Mouse (Mus musculus) stomach, embryonic 15.5 days (tissue): ENCODE data around the gene Chpf2. TPM values are rescaled to one million over a fixed set of nuclear protein-coding genes. Genes with fewer than 3 reads are reported as not detected.

Source experiments
- ATAC-seq: fragments of 200-750 bp; cut with Nextera tagmentation; 2 replicates; pipeline ENCODE4 v1.8.0; 2017; ENCODE audit warnings: low read depth, moderate number of reproducible peaks, moderate TSS enrichment; ENCODE audit not compliant: insufficient read depth, low FRiP score
- H3K27ac ChIP-seq: fragments of 300-500 bp; sonication (generic); 2 replicates; pipeline ENCODE4 v1.5.1; 2015; ENCODE audit warnings: mild to moderate bottlenecking, inconsistent platforms
- H3K27me3 ChIP-seq: fragments of 300-500 bp; sonication (generic); replicated peaks from 2 replicates; pipeline ENCODE4 v1.6.1; 2015; ENCODE audit warnings: inconsistent platforms
- H3K36me3 ChIP-seq: fragments of 300-500 bp; sonication (generic); 2 replicates; pipeline ENCODE4 v1.6.1; 2015; ENCODE audit warnings: inconsistent platforms
- H3K4me1 ChIP-seq: fragments of 300-500 bp; sonication (generic); 2 replicates; pipeline ENCODE4 v1.6.1; 2015; ENCODE audit warnings: inconsistent platforms
- H3K4me2 ChIP-seq: fragments of 300-500 bp; sonication (generic); 2 replicates; pipeline ENCODE4 v1.6.1; 2015; ENCODE audit warnings: mild to moderate bottlenecking, inconsistent platforms
- H3K4me3 ChIP-seq: fragments of 300-500 bp; sonication (generic); replicated peaks from 2 replicates; pipeline ENCODE4 v1.5.1; 2015; ENCODE audit warnings: inconsistent platforms
- H3K9ac ChIP-seq: fragments of 300-500 bp; sonication (generic); 2 replicates; pipeline ENCODE4 v1.6.1; 2015; ENCODE audit warnings: inconsistent platforms
- H3K9me3 ChIP-seq: fragments of 300-500 bp; sonication (generic); 2 replicates; pipeline ENCODE4 v1.6.1; 2016; ENCODE audit warnings: inconsistent platforms
- WGBS: fragments of 180-500 bp; shearing (Covaris S2); methylation state at CpG from one replicate; pipeline ENCODE4 v1.1.7; 2015; 5-methylcytosine and 5-hydroxymethylcytosine counted together
- polyA plus RNA-seq: library from polyadenylated mRNA; unstranded; fragments of >200 nt; fragmentation: Nextera tagmentation; extraction: Ambion mirVana; gene quantifications from 2 replicates; pipeline ENCODE4 v1.2.1, GENCODE M21; 2015

Gene Chpf2
- polyA plus RNA-seq, 1 experiment from 2014 or later = 18.6 TPM

DNA sequence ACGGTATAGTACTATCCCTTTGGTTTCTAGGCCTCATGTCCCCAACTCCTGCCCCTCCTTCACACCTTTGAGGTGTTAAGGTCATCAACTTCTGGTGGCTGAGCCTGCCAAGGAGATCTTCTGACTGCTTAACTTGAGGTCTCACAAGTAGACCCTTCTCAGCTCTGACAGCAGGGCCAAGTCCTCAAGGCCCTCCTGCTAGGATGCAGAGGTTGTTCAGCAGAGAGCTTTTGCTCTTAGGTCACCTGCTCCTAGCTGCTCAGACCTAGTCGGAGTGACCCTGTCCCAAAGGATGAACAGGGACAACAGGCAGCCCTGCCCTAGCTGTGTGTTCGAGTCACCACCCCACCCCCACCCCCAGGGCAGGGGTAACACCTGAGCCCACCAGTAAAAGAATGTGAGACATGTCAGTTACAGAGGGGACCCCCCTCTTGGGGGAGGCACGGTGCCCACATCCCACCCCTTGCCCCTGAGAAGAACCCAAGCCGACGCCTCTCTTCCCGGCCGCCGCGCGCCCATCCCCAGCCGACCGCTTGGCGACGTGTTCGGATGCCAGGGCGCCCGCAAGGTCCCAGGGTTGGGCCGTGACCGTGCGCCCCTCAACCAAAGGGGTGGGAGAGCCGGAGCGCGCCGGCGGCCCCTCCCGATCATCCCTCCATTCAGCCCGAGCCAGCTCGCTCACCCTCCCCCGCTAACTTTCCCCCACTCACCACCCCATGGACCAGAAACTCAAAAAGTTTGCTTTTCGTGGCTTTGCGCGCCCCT, 14.7 kb downstream of the Chpf2 start:
- Histone ChIP-seq H3K4me2 (peak overlapping the region; percentile 91), H3K4me3 (peak overlapping the region; percentile 64), H3K9me3 (no peaks in the 10 kb centered on the region), H3K9ac (peak overlapping the region; percentile 70), H3K36me3 (no peaks in the 10 kb centered on the region), H3K4me1 (peaks cover 62% of the 10 kb centered on the region), H3K27ac (peak overlapping the region; percentile 99), H3K27me3 (no peaks in the 10 kb centered on the region)
- no peak for ATAC-seq
- WGBS = 1% methylated on average over 33 of the region's 33 CpGs

- H3K36me3 ChIP-seq = no peaks in the 10 kb centered on the region
- H3K4me1 ChIP-seq = peaks cover 59% of the 10 kb centered on the region
- ATAC-seq = peak; percentile 29; the same call in 1 of the 2 replicates
- under 1% methylated on average over 70 of the region's 73 CpGs for WGBS
- H3K9ac ChIP-seq = peak overlapping the region; percentile 70
- H3K27me3 ChIP-seq = no peaks in the 10 kb centered on the region
- peak overlapping the region; percentile 64 for H3K4me3 ChIP-seq
- H3K9me3 ChIP-seq = no peaks in the 10 kb centered on the region
- peak overlapping the region; percentile 99 for H3K27ac ChIP-seq
- H3K4me2 ChIP-seq = peak overlapping the region; percentile 91
Measured at GRCm38 (mm10) chr5:24601911-24602750, 15.6 kb downstream of the Chpf2 start.

- H3K4me2 ChIP-seq = peak overlapping the region; percentile 91
- H3K4me3 ChIP-seq = peak overlapping the region; percentile 64
- H3K9me3 ChIP-seq = no peaks in the 10 kb centered on the region
- peak; percentile 59 for ATAC-seq
- H3K36me3 ChIP-seq = no peaks in the 10 kb centered on the region
- peak overlapping the region; percentile 70 for H3K9ac ChIP-seq
- peak overlapping the region; percentile 99 for H3K27ac ChIP-seq
- H3K4me1 ChIP-seq = peaks cover 56% of the 10 kb centered on the region
- WGBS = under 1% methylated on average over 16 of the region's 16 CpGs
- no peaks in the 10 kb centered on the region for H3K27me3 ChIP-seq
Measured at GRCm38 (mm10) chr5:24602751-24603343, 16.3 kb downstream of the Chpf2 start.

- Histone ChIP-seq H3K4me2 (peak overlapping the region; percentile 91), H3K4me1 (peaks cover 49% of the 10 kb centered on the region), H3K36me3 (no peaks in the 10 kb centered on the region), H3K9me3 (no peaks in the 10 kb centered on the region), H3K27ac (peak overlapping the region; percentile 99), H3K9ac (peak overlapping the region; percentile 70; the same call in 1 of the 2 replicates), H3K4me3 (peak overlapping the region; percentile 64; the same call in 1 of the 2 replicates), H3K27me3 (no peaks in the 10 kb centered on the region)
- ATAC-seq = no peak
- WGBS = 57% methylated on average over 8 of the region's 8 CpGs
Measured at GRCm38 (mm10) chr5:24603431-24604010, 17.0 kb downstream of the Chpf2 start.

DNA sequence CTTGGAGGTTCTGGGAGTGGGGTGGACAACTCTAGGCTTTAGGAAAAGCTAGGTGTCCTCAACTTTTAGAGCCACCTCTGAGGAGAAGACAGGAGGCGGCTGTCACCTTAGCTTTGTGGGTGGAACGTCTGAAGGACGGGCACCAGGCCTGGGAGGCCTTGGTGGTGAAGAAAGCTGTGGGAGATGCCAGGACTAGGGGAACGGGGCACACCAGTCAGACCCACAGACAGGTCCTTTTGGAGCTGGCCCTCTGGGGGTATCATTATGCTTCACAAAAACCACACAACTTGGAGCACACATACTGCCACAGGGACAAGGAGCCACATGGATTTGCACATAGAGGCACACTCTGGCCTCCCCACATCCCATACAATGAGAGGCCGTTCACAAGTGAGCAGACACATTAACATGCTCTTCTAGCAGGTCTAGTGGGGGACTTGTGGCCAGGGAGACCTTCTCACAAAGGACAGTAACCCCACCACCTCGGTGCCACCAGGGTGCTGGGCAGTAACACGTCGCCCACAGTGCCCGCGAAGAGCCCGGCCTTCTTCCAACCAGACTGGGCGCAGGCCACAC, 17.6 kb downstream of the Chpf2 start:
- Histone ChIP-seq H3K36me3 (no peaks in the 10 kb centered on the region), H3K4me2 (peak overlapping the region; percentile 91), H3K9ac (peak overlapping the region; percentile 51), H3K4me3 (peak overlapping the region; percentile 64), H3K9me3 (no peaks in the 10 kb centered on the region), H3K4me1 (peaks cover 43% of the 10 kb centered on the region), H3K27ac (peak overlapping the region; percentile 99), H3K27me3 (no peaks in the 10 kb centered on the region)
- 21% methylated on average over 12 of the region's 12 CpGs for WGBS
- no peak for ATAC-seq

- H3K9ac ChIP-seq = peak overlapping the region; percentile 51
- no peaks in the 10 kb centered on the region for H3K27me3 ChIP-seq
- no peaks in the 10 kb centered on the region for H3K36me3 ChIP-seq
- no peaks in the 10 kb centered on the region for H3K9me3 ChIP-seq
- 1% methylated on average over 44 of the region's 46 CpGs for WGBS
- H3K4me3 ChIP-seq = peak overlapping the region; percentile 64
- ATAC-seq = peak; percentile 67
- H3K4me2 ChIP-seq = peak overlapping the region; percentile 91
- H3K27ac ChIP-seq = peak overlapping the region; percentile 99
- H3K4me1 ChIP-seq = peaks cover 41% of the 10 kb centered on the region
Measured at GRCm38 (mm10) chr5:24604656-24605100, 18.1 kb downstream of the Chpf2 start.

DNA sequence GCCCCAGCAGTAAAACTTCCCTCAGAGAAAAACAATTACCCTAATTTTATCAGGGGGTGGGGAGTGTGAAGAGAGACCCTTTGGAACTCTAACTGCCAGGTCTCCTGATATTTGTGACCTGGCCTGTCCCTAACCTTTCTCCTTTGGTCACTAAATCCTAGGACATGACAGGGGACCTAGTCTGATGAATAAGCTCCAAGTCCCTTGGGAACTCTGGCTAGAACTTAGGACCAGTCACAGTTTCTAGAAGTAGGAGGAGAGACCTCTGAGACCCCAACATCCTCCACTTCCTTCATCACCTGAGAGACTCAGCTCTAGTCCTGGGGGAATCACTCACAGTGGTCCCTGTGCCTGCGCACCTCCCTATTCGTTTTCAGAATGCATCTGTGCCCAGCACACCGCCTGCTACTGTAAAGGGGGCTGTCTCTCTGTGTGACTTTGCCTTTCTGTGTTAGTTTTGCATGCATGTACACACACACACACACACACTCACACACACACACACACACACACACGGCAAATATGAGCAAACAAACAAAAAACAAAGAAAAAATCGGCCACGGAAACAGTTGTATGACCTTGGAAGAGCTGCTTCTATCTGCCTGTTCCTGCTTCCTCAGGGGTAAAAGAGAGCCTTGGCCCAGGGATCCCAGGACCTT, 18.9 kb downstream of the Chpf2 start:
- Histone ChIP-seq H3K36me3 (no peaks in the 10 kb centered on the region), H3K27me3 (no peaks in the 10 kb centered on the region), H3K9me3 (no peaks in the 10 kb centered on the region), H3K4me2 (peak overlapping the region; percentile 91), H3K27ac (peak overlapping the region; percentile 99), H3K4me1 (peaks cover 42% of the 10 kb centered on the region), H3K9ac (no peak overlapping the region), H3K4me3 (peak overlapping the region; percentile 64)
- no peak for ATAC-seq
- 10% methylated on average over 6 of the region's 6 CpGs for WGBS

- Histone ChIP-seq H3K4me2 (peak overlapping the region; percentile 91), H3K4me1 (peaks cover 35% of the 10 kb centered on the region)
- 25% methylated on average over 14 of the region's 14 CpGs for WGBS
Measured at GRCm38 (mm10) chr5:24605980-24606665, 19.6 kb downstream of the Chpf2 start.

DNA sequence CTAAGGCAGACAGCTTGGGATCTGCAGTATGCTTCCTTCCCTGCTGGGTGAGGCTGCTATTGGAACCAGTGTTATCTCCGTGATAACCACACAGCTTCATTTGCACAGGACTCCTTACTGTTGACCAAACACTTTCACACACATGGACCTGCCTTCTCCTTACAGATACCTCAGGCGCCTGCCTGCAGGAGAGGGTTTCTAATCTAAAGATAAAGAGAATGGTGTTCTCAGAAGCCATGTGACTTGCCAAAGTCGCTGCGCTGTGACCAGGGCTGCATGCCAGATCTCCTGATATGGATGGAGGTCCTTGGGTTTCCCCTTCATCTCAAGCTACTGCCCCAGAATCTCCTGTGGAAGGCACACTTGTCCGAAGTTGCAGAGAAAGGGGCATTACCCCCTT, 22.8 kb downstream of the Chpf2 start:
- Histone ChIP-seq H3K27ac (no peak overlapping the region), H3K4me1 (peaks cover 18% of the 10 kb centered on the region), H3K4me2 (no peak overlapping the region), H3K4me3 (no peak overlapping the region), H3K36me3 (no peaks in the 10 kb centered on the region), H3K27me3 (no peaks in the 10 kb centered on the region), H3K9me3 (no peaks in the 10 kb centered on the region), H3K9ac (no peak overlapping the region)
- WGBS = 24% methylated on average over 5 of the region's 5 CpGs
- no peak for ATAC-seq

More at GRCm38 (mm10) chr5:24605980-24606665, 19.6 kb downstream of the Chpf2 start:
- no peak for ATAC-seq
- Histone ChIP-seq H3K36me3 (no peaks in the 10 kb centered on the region), H3K27ac (no peak overlapping the region), H3K27me3 (no peaks in the 10 kb centered on the region), H3K9ac (no peak overlapping the region), H3K9me3 (no peaks in the 10 kb centered on the region), H3K4me3 (no peak overlapping the region)
